Mouse (Mus musculus) liver, postnatal 0 days (tissue): Measurements from ENCODE around the gene Wwox.

ENCODE experiments used
- CTCF ChIP-seq: sonication (generic); IDR thresholded peaks from 2 replicates; pipeline ENCODE4 v1.5.1; 2016; ENCODE audit warnings: antibody characterized with exemption, low read depth
- EP300 ChIP-seq: IDR thresholded peaks from 2 replicates; pipeline ENCODE4 v1.6.1; 2016; ENCODE audit warnings: antibody characterized with exemption, low read depth, mild to moderate bottlenecking

GRCm38 (mm10) chr8:114939338-114939737, 499.9 kb downstream of the Wwox start:
- no peak for TF ChIP-seq EP300
- no peak for TF ChIP-seq CTCF
